Mouse (Mus musculus) ovary, postnatal 36 days (tissue): ENCODE results near the gene Zfp617.
"Not testable (repeated sequence)": the region's sequence is repeated elsewhere in the genome, so short reads cannot be mapped to it uniquely, and the experiment has no call there.

Experiments used
- DNase-seq: peaks from one replicate; pipeline ENCODE4 v3.0.0; 2022; ENCODE audit warnings: low spot score, mixed read lengths

The Zfp617 gene

GRCm38 (mm10) chr8:71908309-71909261 is at the start of gene Zfp617, which contains the start of gene Zfp882:
Gene Zfp617 (plus strand): TSS chr8:71908635.
Gene Zfp882 (plus strand): TSS chr8:71908608.
- DNase-seq = peak; percentile 88

- not testable (repeated sequence) for DNase-seq
Measured at GRCm38 (mm10) chr8:71861551-71861950, 46.9 kb upstream of the Zfp617 start.

- not testable (repeated sequence) for DNase-seq
Measured at GRCm38 (mm10) chr8:71862038-71862437, 46.4 kb upstream of the Zfp617 start.

- DNase-seq = peak; percentile 69
Measured at GRCm38 (mm10) chr8:71881618-71882274, 26.7 kb upstream of the Zfp617 start, which contains the start of gene Zfp709. Gene Zfp709 (plus strand): TSS chr8:71882019.

DNA sequence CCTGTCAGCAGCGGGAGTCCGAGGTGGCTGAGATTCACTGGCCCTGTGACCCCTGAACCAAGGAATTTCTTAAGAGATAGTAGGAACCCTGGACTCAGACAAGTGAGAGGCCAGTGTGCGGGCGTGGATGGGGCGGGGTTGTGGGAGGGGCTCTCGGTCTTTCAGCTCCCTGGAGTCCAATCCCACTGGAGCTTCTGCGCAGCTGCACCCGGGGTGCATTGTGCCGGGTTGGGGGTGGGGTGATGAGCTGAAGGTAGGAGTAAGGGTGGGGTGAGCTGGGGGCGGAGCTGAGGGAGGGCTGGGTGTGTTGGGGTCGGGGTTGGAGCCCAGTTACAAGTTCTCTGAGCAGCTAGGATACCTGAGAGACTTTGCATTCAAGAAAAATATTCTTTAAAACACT is 7.8 kb upstream of the Zfp617 start:
- DNase-seq = not testable (repeated sequence)

- DNase-seq = not testable (repeated sequence)
Measured at GRCm38 (mm10) chr8:71903084-71903483, 5.4 kb upstream of the Zfp617 start.

DNA sequence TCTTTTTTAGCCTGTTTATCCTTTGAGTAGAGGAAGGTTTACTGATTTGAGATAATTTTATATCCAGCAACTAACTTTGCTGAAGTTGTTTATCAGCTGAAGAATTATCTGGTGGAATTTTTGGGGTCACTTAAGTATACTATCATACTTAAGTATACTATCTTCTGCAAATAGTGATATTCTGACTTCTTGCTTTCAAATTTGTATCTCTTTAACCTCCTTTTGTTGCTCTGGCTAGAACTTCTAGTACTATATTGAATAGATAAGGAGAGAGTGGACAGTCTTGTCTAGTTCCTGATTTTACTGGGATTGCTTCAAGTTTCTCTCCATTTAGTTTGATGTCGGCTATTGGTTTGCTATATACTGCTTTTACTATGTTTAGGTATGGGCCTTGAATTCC is 1.6 kb upstream of the Zfp617 start:
- DNase-seq = no peak

- no peak for DNase-seq
Measured at GRCm38 (mm10) chr8:71907798-71908257, 607 bp upstream of the Zfp617 start.

GRCm38 (mm10) chr8:71912286-71912685 is 3.9 kb downstream of the Zfp617 start:
- no peak for DNase-seq

DNA sequence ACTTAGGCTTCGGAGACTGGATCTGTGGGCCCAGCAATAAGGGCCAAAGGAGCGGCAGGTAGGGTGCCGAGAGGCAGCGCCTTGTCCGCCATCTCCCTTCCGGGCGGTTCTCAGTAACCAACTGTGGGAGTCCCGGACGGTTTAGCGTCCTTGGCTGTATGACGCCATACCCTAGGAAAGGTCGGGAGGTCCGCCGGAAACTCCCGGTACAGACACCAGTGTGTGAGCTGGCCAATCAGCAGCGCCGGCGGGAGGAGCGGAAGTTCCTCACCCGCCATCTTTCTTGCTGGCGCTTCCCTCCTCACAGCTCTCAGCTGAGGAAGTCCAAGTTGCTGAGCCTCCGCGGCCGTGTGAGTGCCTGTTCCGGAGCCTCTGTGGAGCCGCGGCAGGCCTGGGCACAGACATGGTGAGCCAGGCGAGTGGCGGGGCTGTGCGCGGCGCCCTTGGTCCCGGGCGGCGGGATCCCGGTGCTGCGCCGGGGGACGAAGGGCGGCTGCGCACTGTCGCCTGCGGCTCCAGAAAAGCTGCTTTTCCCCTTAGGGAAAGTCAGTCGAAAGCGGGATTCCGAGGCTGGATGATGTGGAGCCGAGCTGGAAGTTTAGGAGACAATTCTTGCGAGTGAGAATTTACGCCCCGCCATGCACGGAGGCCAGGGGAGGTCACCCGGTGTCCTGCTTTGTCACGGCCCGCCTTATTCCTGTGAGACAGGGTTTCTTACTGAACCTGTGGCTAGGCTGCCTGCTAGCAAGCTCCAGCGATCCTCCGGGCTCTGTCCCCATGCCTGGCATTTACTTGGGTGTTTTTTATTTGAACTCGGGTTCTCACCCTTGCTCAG is 14.3 kb downstream of the Zfp617 start:
- DNase-seq = peak; percentile 91

- no peak for DNase-seq
Measured at GRCm38 (mm10) chr8:71925791-71926190, 17.4 kb downstream of the Zfp617 start.

DNA sequence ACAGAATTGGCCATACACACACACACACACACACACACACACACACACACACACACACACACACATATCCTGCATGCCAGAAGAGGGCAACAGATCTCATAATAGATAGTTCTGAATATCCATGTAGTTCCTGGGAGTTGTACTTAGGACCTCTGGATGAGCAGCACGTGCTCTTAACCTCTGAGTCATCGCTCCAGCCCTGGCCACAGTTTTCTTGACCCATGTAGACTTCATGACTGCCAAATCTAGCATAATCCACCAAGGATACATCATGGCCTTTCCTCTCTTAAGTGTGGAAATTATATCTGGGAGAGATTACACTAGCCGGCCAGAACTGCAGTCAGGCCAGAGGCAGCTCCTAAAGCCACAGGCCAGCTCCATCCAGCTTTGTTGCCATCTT is 18.1 kb downstream of the Zfp617 start:
- DNase-seq = no peak

DNA sequence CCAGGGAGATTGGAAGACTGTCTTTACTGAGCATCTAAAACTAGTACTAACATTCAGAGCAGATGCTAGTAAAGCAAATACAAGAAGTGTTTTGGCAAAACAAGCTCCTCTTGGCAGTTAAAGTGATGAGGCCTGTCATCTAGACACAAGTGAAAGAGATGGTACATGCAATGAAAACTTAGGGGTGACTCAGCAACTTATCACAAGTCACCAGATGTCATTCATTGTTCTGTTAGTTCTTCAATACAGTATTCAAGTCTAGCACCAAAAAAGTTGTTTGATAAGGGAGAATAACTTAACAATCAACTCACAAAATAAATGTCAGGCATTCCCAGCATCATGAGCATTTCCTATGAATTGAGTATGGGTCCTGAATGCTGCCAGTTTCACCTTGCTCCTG is 19.3 kb downstream of the Zfp617 start:
- no peak for DNase-seq

DNA sequence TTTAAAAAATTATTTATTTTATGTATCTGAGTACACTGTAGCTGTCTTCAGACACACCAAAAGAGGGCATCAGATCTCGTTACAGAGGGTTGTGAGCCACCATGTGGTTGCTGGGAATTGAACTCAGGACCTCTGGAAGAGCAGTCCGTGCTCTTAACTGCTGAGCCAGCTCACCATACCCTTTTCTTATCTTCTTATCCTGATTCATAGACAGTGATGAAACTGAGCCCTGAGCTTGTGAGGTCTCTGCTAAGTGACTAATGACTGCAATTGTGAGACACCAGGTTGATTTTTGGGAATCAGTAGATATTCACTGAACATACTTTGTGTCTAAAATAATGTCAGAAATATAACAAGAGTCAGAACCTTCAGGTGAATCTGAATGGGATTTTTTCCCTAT is 29.6 kb downstream of the Zfp617 start:
- DNase-seq = not testable (repeated sequence)

GRCm38 (mm10) chr8:71940293-71941208 is 32.1 kb downstream of the Zfp617 start:
- no peak for DNase-seq

DNA sequence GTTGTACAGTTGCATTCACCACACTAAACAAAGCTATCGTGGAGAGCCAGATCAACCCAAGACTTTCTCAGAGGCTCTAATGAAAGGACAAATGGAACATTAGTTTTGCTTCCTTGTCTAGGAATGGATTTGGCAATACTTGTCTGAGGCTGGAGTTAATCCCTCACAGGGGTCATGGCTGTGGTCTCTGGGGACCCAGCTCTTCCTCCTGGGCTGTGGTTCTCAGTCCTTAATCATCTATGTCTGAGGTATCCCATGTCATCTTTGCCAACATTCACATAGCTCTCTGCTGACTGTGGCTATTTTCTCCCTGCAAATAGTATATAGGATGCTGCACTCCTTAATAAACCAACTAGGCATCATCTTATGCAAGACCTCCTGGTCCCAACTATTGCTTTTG is 33.3 kb downstream of the Zfp617 start:
- DNase-seq = no peak

- DNase-seq = no peak
Measured at GRCm38 (mm10) chr8:71948624-71949023, 40.2 kb downstream of the Zfp617 start.

- peak; percentile 96 for DNase-seq
Measured at GRCm38 (mm10) chr8:71950482-71951221, 42.2 kb downstream of the Zfp617 start, which contains the start of gene Zfp961. Gene Zfp961 (plus strand): TSS chr8:71951038.

GRCm38 (mm10) chr8:71951436-71952161 is 43.2 kb downstream of the Zfp617 start:
- DNase-seq = no peak
